In genomic region chr13:110574764-110575471, GRCm38 (mm10) we compare ENCODE assay signal across 18 mouse cellular contexts.
DNase-seq lines count a peak whose midpoint lies in the region; ATAC-seq and TF ChIP-seq lines count a peak whose summit lies in the region.
"Had no signal": no experiment of that assay in that cellular context is flagged by ENCODE, and none has a peak within 500 bp of the region (broad histone marks: within the 10 kb centered on the region; RNA-seq: fewer than 3 reads in every experiment).

No protein-coding gene starts in this region.

- H3K9me3 ChIP-seq in hindbrain, embryonic 12.5 days (replicated peaks), result no peaks in the 10 kb centered on the region
- no peaks in the 10 kb centered on the region for H3K9me3 ChIP-seq in hindbrain, embryonic 10.5 days
- H3K9me3 ChIP-seq in CH12.LX (replicated peaks; ENCODE audit: low read length), result no peaks in the 10 kb centered on the region
- H3K9me3 ChIP-seq in forebrain, embryonic 14.5 days (replicated peaks; ENCODE audit: control insufficient read depth, low read length), result no peaks in the 10 kb centered on the region
- H3K9me3 ChIP-seq in midbrain, embryonic 14.5 days (ENCODE audit: control insufficient read depth, low read length), result no peaks in the 10 kb centered on the region
- H3K9me3 ChIP-seq: heart, embryonic 10.5 days; liver, embryonic 15.5 days; megakaryocyte, embryonic 14.5 days had no signal

- no peak for TF ChIP-seq RAD21 in CH12.LX (IDR thresholded peaks at IDR 0.05; ENCODE audit: low read depth, low read length)

- no peak overlapping the region for H3K4me2 ChIP-seq in hindbrain, embryonic 12.5 days (replicated peaks)
- no peak overlapping the region for H3K4me2 ChIP-seq in CH12.LX (ENCODE audit: insufficient read depth, low read depth, poor library complexity, severe bottlenecking)
- no peak overlapping the region for H3K4me2 ChIP-seq in forebrain, embryonic 14.5 days (ENCODE audit: low read length)
- H3K4me2 ChIP-seq in midbrain, embryonic 14.5 days (ENCODE audit: low read length), result no peak overlapping the region
- H3K4me2 ChIP-seq: liver, embryonic 15.5 days had no signal

- TF ChIP-seq EP300 in CH12.LX (IDR thresholded peaks at IDR 0.05; ENCODE audit: low read length), result no peak

- intact Hi-C loops in heart, postnatal 14 days (cut with DNase I), result no loop called here

- dilution Hi-C loops in CH12.LX (cut with MboI; ENCODE audit: extremely low pct_ligation_motif_present, extremely low pct_unique_long_range_greater_than_20kb, low sequenced_read_pairs), result no loop called here

- TF ChIP-seq POLR2A in CH12.LX (IDR thresholded peaks at IDR 0.05; ENCODE audit: low read depth, low read length), result no peak

- H3K27me3 ChIP-seq in hindbrain, embryonic 12.5 days, result no peaks in the 10 kb centered on the region
- H3K27me3 ChIP-seq in hindbrain, embryonic 10.5 days (ENCODE audit: insufficient read depth, poor library complexity, severe bottlenecking), result no peaks in the 10 kb centered on the region
- H3K27me3 ChIP-seq in CH12.LX (replicated peaks), result no peaks in the 10 kb centered on the region
- H3K27me3 ChIP-seq in forebrain, embryonic 14.5 days (replicated peaks; ENCODE audit: control insufficient read depth, insufficient read depth, low read length), result no peaks in the 10 kb centered on the region
- no peaks in the 10 kb centered on the region for H3K27me3 ChIP-seq in midbrain, embryonic 14.5 days (ENCODE audit: control insufficient read depth, insufficient read depth, low read length)
- H3K27me3 ChIP-seq: liver, embryonic 15.5 days had no signal

- H3K27ac ChIP-seq in hindbrain, embryonic 12.5 days, result no peak overlapping the region
- H3K27ac ChIP-seq in hindbrain, embryonic 10.5 days, result no peak overlapping the region
- H3K27ac ChIP-seq in CH12.LX (ENCODE audit: insufficient read depth, low read depth), result no peak overlapping the region
- no peak overlapping the region for H3K27ac ChIP-seq in forebrain, embryonic 14.5 days (ENCODE audit: low read depth, low read length)
- peak overlapping the region; percentile 61 for H3K27ac ChIP-seq in midbrain, embryonic 14.5 days (replicated peaks; ENCODE audit: low read depth, low read length)
- H3K27ac ChIP-seq: heart, embryonic 10.5 days; liver, embryonic 15.5 days had no signal

- H3K36me3 ChIP-seq in hindbrain, embryonic 12.5 days, result no peaks in the 10 kb centered on the region
- no peaks in the 10 kb centered on the region for H3K36me3 ChIP-seq in hindbrain, embryonic 10.5 days
- no peaks in the 10 kb centered on the region for H3K36me3 ChIP-seq in CH12.LX (replicated peaks in 1 of 2; ENCODE audit: control insufficient read depth in 1 of 2, insufficient read depth in 1 of 2, low read length in 1 of 2)
- no peaks in the 10 kb centered on the region for H3K36me3 ChIP-seq in forebrain, embryonic 14.5 days (ENCODE audit: control insufficient read depth, insufficient read depth, low read length)
- no peaks in the 10 kb centered on the region for H3K36me3 ChIP-seq in midbrain, embryonic 14.5 days (ENCODE audit: control insufficient read depth, insufficient read depth, low read length)
- H3K36me3 ChIP-seq: heart, embryonic 10.5 days; liver, embryonic 15.5 days had no signal

- no peak for DNase-seq in hindbrain, embryonic 10.5 days (ENCODE audit: low spot score)
- peak; percentile 17 for DNase-seq in CH12.LX (ENCODE audit: extremely low read depth)
- peak; percentile 12 for DNase-seq in forebrain, embryonic 14.5 days (ENCODE audit: low spot score)
- peak; percentile 51 for DNase-seq in midbrain, embryonic 14.5 days
- DNase-seq in gastrocnemius, adult 18-20 months (ENCODE audit: low spot score), result no peak
- DNase-seq in heart, postnatal 14 days, result no peak
- DNase-seq: adrenal gland, postnatal 36 days; cerebellum, adult 9-11 months; gastrocnemius, postnatal 36 days; heart, postnatal 10 days; kidney, postnatal 10 days; lung, postnatal 10 days; spleen, adult 18-20 months; thymus, adult 2 months had no signal

- in situ Hi-C loops in CH12.LX (cut with MboI; ENCODE audit: low pct_ligation_motif_present, low pct_unique_long_range_greater_than_20kb, low sequenced_read_pairs), result loop anchor here (25.0 kb wide), 1 partner anchor 387 kb away; no protein-coding TSS in a partner anchor

- no peak overlapping the region for H3K9ac ChIP-seq in hindbrain, embryonic 12.5 days
- H3K9ac ChIP-seq in CH12.LX (ENCODE audit: insufficient read depth, low read depth), result no peak overlapping the region
- H3K9ac ChIP-seq in forebrain, embryonic 14.5 days (ENCODE audit: low read length), result no peak overlapping the region
- no peak overlapping the region for H3K9ac ChIP-seq in midbrain, embryonic 14.5 days (replicated peaks; ENCODE audit: low read length)
- H3K9ac ChIP-seq: liver, embryonic 15.5 days had no signal

- ATAC-seq in hindbrain, embryonic 12.5 days (ENCODE audit: low FRiP score), result peak; percentile 19; the same call in 1 of the 2 replicates
- ATAC-seq in forebrain, embryonic 14.5 days, result peak; percentile 59; the same call in 1 of the 2 replicates
- no peak for ATAC-seq in midbrain, embryonic 14.5 days (ENCODE audit: low FRiP score, low TSS enrichment)

- 57% methylated on average over 6 of the region's 6 CpGs for WGBS in hindbrain, embryonic 12.5 days
- WGBS in hindbrain, embryonic 10.5 days, result 72% methylated on average over 6 of the region's 6 CpGs
- WGBS in forebrain, embryonic 14.5 days, result 50% methylated on average over 6 of the region's 6 CpGs
- 46% methylated on average over 6 of the region's 6 CpGs for WGBS in midbrain, embryonic 14.5 days

- H3K79me2 ChIP-seq in CH12.LX (replicated peaks; ENCODE audit: control insufficient read depth, extremely low read depth, insufficient read depth, poor library complexity, severe bottlenecking), result no peaks in the 10 kb centered on the region

- no peak for TF ChIP-seq CTCF in CH12.LX (conservative IDR thresholded peaks at IDR 0.05 in 1 of 2, IDR thresholded peaks at IDR 0.05 in 1 of 2; ENCODE audit: low read depth in 2 of 2, low read length in 2 of 2)

- H3K4me3 ChIP-seq in hindbrain, embryonic 12.5 days, result no peak overlapping the region
- no peak overlapping the region for H3K4me3 ChIP-seq in hindbrain, embryonic 10.5 days
- no peak overlapping the region for H3K4me3 ChIP-seq in CH12.LX (replicated peaks in 1 of 3; ENCODE audit: low read depth in 2 of 3, low read length in 2 of 3, poor library complexity in 1 of 3)
- H3K4me3 ChIP-seq in forebrain, embryonic 14.5 days (ENCODE audit: low read depth, low read length), result no peak overlapping the region
- no peak overlapping the region for H3K4me3 ChIP-seq in midbrain, embryonic 14.5 days (replicated peaks; ENCODE audit: low read depth, low read length)
- H3K4me3 ChIP-seq: heart, embryonic 10.5 days; liver, embryonic 15.5 days; megakaryocyte, embryonic 14.5 days had no signal

- peaks cover 18% of the 10 kb centered on the region for H3K4me1 ChIP-seq in hindbrain, embryonic 12.5 days
- peaks cover 14% of the 10 kb centered on the region for H3K4me1 ChIP-seq in hindbrain, embryonic 10.5 days (replicated peaks)
- H3K4me1 ChIP-seq in CH12.LX (ENCODE audit: control insufficient read depth in 1 of 2, insufficient read depth in 2 of 2), result peaks cover 0 to 8% of the 10 kb centered on the region in 2 experiments; a peak in 1 of 4 replicates
- peaks cover 5% of the 10 kb centered on the region; the same call in 1 of the 2 replicates for H3K4me1 ChIP-seq in forebrain, embryonic 14.5 days (ENCODE audit: control insufficient read depth, insufficient read depth, low read length)
- H3K4me1 ChIP-seq in midbrain, embryonic 14.5 days (ENCODE audit: control insufficient read depth, insufficient read depth, low read length), result peaks cover 31% of the 10 kb centered on the region
- H3K4me1 ChIP-seq: heart, embryonic 10.5 days; liver, embryonic 15.5 days had no signal

TF ChIP-seq in CH12.LX, 34 proteins besides CTCF, POLR2A, EP300 and RAD21:
- TF ChIP-seq MAFK (IDR thresholded peaks at IDR 0.05; ENCODE audit: insufficient replicate concordance, low read length) (no peak), USF2 (conservative IDR thresholded peaks at IDR 0.05; ENCODE audit: low read depth, low read length) (no peak), MYC (IDR thresholded peaks at IDR 0.05; ENCODE audit: low read depth, low read length) (no peak), NRF1 (IDR thresholded peaks at IDR 0.05; ENCODE audit: low read depth, low read length) (no peak), ZNF384 (IDR thresholded peaks at IDR 0.05; ENCODE audit: low read depth, low read length) (no peak), POLR2AphosphoS2 (IDR thresholded peaks at IDR 0.05; ENCODE audit: low read depth, low read length) (no peak), CHD1 (IDR thresholded peaks at IDR 0.05; ENCODE audit: low read depth, low read length) (no peak), CHD2 (IDR thresholded peaks at IDR 0.05; ENCODE audit: low read length) (no peak), BHLHE40 (IDR thresholded peaks at IDR 0.05; ENCODE audit: low read depth, low read length) (no peak)

Comparison
In these comparisons a context has a peak if more than half of its experiments do, and no peak if none do; other contexts are left out.
1. DNase-seq: peak in CH12.LX (single experiment), forebrain, embryonic 14.5 days (single experiment) and midbrain, embryonic 14.5 days (single experiment); none in hindbrain, embryonic 10.5 days (single experiment), gastrocnemius, adult 18-20 months (single experiment) and heart, postnatal 14 days (0 of 2).